Mouse (Mus musculus) heart, postnatal 0 days (tissue): Measurements from ENCODE around the gene Psmd14.

Experiments
- CTCF ChIP-seq: IDR thresholded peaks from 2 replicates; pipeline ENCODE4 v1.5.1; 2016; ENCODE audit warnings: antibody characterized with exemption, control low read depth, low read depth
- EP300 ChIP-seq: IDR thresholded peaks from 2 replicates; pipeline ENCODE4 v1.6.1; 2016; ENCODE audit warnings: antibody characterized with exemption, low read depth

DNA sequence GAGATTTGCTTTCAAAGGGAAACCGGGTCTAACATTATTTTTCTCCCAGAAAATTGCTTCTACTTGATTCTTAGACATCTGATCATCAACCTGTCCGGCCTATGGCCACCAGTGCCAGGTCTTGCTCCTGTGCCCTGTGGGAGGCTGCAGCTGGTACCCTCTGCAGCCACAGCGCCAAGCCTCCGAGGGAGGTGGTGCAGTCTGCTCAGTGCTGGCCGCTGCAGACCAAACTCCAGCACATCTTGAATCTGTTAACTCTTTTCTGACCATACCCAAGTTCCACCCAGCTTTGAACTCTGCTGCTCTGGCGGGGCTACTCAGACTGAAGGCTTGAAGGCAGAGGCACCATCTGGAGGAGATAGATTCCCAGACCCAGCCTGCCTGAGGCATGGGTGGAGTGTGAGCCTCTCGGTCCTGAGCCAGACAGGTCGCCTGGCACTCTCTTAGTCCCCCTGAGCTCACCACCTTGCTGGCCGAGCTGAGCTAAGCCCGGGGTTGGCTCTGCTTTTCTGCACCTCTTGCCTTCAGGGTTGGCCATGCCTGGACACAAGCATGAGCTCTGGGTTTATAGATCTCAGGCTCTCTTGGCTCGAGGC, 91.3 kb downstream of the Psmd14 start, which contains the start of gene Tbr1:
- no peak for TF ChIP-seq CTCF
- no peak for TF ChIP-seq EP300
